Mouse (Mus musculus) forebrain, postnatal 0 days (tissue): ENCODE data around the gene Pdzd2. TPM values are rescaled to one million over a fixed set of nuclear protein-coding genes. Genes with fewer than 3 reads are reported as not detected.
A peak's percentile ranks its signal among the peaks of the same experiment; 100 is the strongest.

Source experiments
- ATAC-seq: fragments of 200-750 bp; cut with Nextera tagmentation; 2 replicates; pipeline ENCODE4 v1.8.0; 2017; ENCODE audit warnings: mild to moderate bottlenecking, moderate library complexity
- DNase-seq: peaks from one replicate; pipeline ENCODE4 v3.0.0-alpha.2; 2015
- H3K27ac ChIP-seq: fragments of 300-500 bp; sonication (generic); 2 replicates; pipeline ENCODE4 v1.5.1; 2014; ENCODE audit warnings: low read depth, mild to moderate bottlenecking, antibody characterized with exemption, low read length, moderate library complexity, mixed read lengths
- H3K27me3 ChIP-seq: fragments of 300-500 bp; sonication (generic); 2 replicates; pipeline ENCODE4 v1.6.1; 2014; ENCODE audit warnings: mild to moderate bottlenecking, low read length, mixed read lengths; ENCODE audit not compliant: insufficient read depth
- H3K36me3 ChIP-seq: fragments of 300-500 bp; sonication (generic); 2 replicates; pipeline ENCODE4 v1.6.1; 2014; ENCODE audit warnings: mild to moderate bottlenecking, moderate library complexity; ENCODE audit not compliant: insufficient read depth
- H3K4me1 ChIP-seq: fragments of 300-500 bp; sonication (generic); 2 replicates; pipeline ENCODE4 v1.6.1; 2014; ENCODE audit warnings: antibody characterized with exemption; ENCODE audit not compliant: insufficient read depth
- H3K4me2 ChIP-seq: fragments of 300-500 bp; sonication (generic); 2 replicates; pipeline ENCODE4 v1.6.1; 2014; ENCODE audit warnings: low read depth, mild to moderate bottlenecking, moderate library complexity
- H3K4me3 ChIP-seq: fragments of 300-500 bp; sonication (generic); 2 replicates; pipeline ENCODE4 v1.5.1; 2014; ENCODE audit warnings: low read depth, low read length, mixed read lengths
- H3K9ac ChIP-seq: fragments of 300-500 bp; sonication (generic); 2 replicates; pipeline ENCODE4 v1.6.1; 2014; ENCODE audit warnings: mild to moderate bottlenecking
- H3K9me3 ChIP-seq: fragments of 300-500 bp; sonication (generic); 2 replicates; pipeline ENCODE4 v1.6.1; 2016; ENCODE audit warnings: low read length
- CTCF ChIP-seq: sonication (generic); IDR thresholded peaks from 2 replicates; pipeline ENCODE4 v1.5.1; 2016; ENCODE audit warnings: antibody characterized with exemption, control low read depth, low read depth
- WGBS: fragments of 180-500 bp; shearing (Covaris S2); extraction: QIAGEN DNeasy Blood & Tissue Kit; methylation state at CpG from one replicate; pipeline ENCODE4 v1.1.7; 2014; 5-methylcytosine and 5-hydroxymethylcytosine counted together
- polyA plus RNA-seq: library from polyadenylated mRNA; unstranded; fragments of >200 nt; fragmentation: Nextera tagmentation; extraction: Ambion mirVana; gene quantifications from 2 replicates; pipeline ENCODE4 v1.2.1, GENCODE M21; 2015
- total RNA-seq: library from RNA; depleted of rRNA; stranded (reverse); fragments of >200 nt; gene quantifications from 2 replicates; pipeline ENCODE4 v1.2.3, GENCODE M21; 2014

The Pdzd2 gene
- total and polyA plus RNA-seq, 2 experiments from 2014 or later, result 9.4 to 18.9 TPM

DNA sequence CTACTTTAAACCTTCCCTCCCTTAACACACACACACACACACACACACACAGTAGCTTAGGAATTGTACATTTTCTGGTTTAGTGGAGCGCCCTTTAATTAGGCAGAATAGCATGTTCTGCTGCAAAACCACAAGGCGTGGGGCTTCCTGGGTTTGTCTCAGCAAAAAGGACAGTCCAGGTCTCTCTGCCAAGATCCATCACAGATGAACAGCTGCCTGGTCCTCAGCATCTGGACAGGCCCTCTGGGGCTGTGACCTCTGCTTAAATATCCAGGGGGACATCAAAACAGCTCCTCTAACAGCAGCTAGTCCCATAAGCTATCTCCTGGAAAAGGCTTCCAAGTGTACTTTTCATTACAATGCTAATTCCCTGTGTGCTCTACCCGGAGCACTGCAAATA lies 64.4 kb downstream of the Pdzd2 start:
- no peak for TF ChIP-seq CTCF
- WGBS, result 75% methylated on average over 3 of the region's 3 CpGs
- no peaks in the 10 kb centered on the region for H3K9me3 ChIP-seq
- H3K9ac ChIP-seq, result no peak overlapping the region
- H3K27ac ChIP-seq, result no peak overlapping the region
- no peaks in the 10 kb centered on the region for H3K4me1 ChIP-seq
- no peak overlapping the region for H3K4me2 ChIP-seq
- no peaks in the 10 kb centered on the region for H3K36me3 ChIP-seq
- no peaks in the 10 kb centered on the region; the same call in 1 of the 2 replicates for H3K27me3 ChIP-seq
- DNase-seq (no peak), ATAC-seq (no peak)
- no peak overlapping the region for H3K4me3 ChIP-seq

DNA sequence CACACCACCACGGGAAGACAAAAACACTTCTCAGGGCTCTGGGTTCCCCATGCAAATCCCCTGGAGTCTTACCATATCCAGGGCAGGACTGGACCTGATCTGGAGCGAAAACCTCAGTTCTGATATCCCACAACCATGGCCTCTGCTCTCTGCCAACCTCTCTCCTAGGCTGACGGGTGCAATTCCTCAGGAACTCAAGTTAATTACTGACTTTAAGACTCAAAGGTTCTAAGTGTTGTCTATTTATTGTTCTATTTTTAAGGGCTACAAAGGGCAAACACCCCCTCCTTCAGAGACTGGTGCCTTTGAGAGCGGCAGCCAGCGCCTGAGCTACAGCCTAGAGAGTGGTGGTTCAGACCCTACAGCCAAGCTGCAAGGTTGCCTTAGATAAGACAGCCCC lies 65.7 kb downstream of the Pdzd2 start:
- H3K36me3 ChIP-seq, result no peaks in the 10 kb centered on the region
- H3K27me3 ChIP-seq, result no peaks in the 10 kb centered on the region; the same call in 1 of the 2 replicates
- no peak overlapping the region for H3K27ac ChIP-seq
- no peaks in the 10 kb centered on the region for H3K9me3 ChIP-seq
- no peak for DNase-seq
- no peak for ATAC-seq
- TF ChIP-seq CTCF, result no peak
- H3K4me3 ChIP-seq, result no peak overlapping the region
- no peaks in the 10 kb centered on the region for H3K4me1 ChIP-seq
- no peak overlapping the region for H3K4me2 ChIP-seq
- 84% methylated on average over 5 of the region's 5 CpGs for WGBS
- no peak overlapping the region for H3K9ac ChIP-seq

- Histone ChIP-seq H3K27ac (no peak overlapping the region), H3K4me1 (no peaks in the 10 kb centered on the region), H3K9me3 (no peaks in the 10 kb centered on the region), H3K36me3 (no peaks in the 10 kb centered on the region), H3K9ac (no peak overlapping the region), H3K4me3 (no peak overlapping the region), H3K27me3 (no peaks in the 10 kb centered on the region), H3K4me2 (no peak overlapping the region)
- no peak for TF ChIP-seq CTCF
- DNase-seq (no peak), ATAC-seq (no peak)
- whole genome bisulfite sequencing, result 55% methylated on average over 21 of the region's 21 CpGs
Observed at GRCm38 (mm10) chr15:12667760-12668520, 71.8 kb downstream of the Pdzd2 start.

DNA sequence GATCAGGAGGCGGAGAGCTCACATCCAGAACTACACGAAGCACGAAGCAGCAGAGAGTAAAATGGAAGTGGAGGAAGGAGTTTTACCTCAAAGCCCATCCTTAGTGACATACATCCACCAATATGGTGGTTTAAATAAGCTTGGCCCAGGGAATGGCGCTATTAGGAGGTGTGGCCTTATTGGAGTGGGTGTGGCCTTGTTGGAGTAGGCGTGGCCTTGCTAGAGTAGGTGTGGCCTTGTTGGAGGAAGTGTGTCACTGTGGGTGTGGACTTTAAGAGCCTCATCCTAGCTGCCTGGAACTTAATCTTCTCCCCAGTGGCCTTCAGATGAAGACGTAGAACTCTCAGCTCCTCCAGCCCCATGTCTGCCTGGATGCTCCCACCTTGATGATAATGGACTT lies 73.8 kb downstream of the Pdzd2 start:
- Histone ChIP-seq H3K4me3 (no peak overlapping the region), H3K27me3 (no peaks in the 10 kb centered on the region), H3K4me2 (no peak overlapping the region), H3K27ac (no peak overlapping the region), H3K9me3 (no peaks in the 10 kb centered on the region), H3K4me1 (no peaks in the 10 kb centered on the region), H3K36me3 (no peaks in the 10 kb centered on the region), H3K9ac (no peak overlapping the region)
- 93% methylated on average over 6 of the region's 6 CpGs for WGBS
- no peak for TF ChIP-seq CTCF
- ATAC-seq, result no peak
- no peak for DNase-seq

- WGBS, result 89% methylated on average over 9 of the region's 9 CpGs
- no peak overlapping the region for H3K9ac ChIP-seq
- DNase-seq (no peak), ATAC-seq (no peak)
- H3K9me3 ChIP-seq, result no peaks in the 10 kb centered on the region
- TF ChIP-seq CTCF, result no peak
- no peaks in the 10 kb centered on the region for H3K36me3 ChIP-seq
- no peaks in the 10 kb centered on the region for H3K4me1 ChIP-seq
- H3K4me2 ChIP-seq, result no peak overlapping the region
- no peak overlapping the region for H3K4me3 ChIP-seq
- H3K27ac ChIP-seq, result no peak overlapping the region
- H3K27me3 ChIP-seq, result no peaks in the 10 kb centered on the region
Observed at GRCm38 (mm10) chr15:12663351-12663750, 76.4 kb downstream of the Pdzd2 start.

GRCm38 (mm10) chr15:12660320-12660719 lies 79.4 kb downstream of the Pdzd2 start:
- no peaks in the 10 kb centered on the region for H3K36me3 ChIP-seq
- no peak overlapping the region for H3K9ac ChIP-seq
- ATAC-seq, result peak; percentile 77
- H3K4me3 ChIP-seq, result no peak overlapping the region
- no peak for TF ChIP-seq CTCF
- 75% methylated on average over 9 of the region's 9 CpGs for WGBS
- H3K9me3 ChIP-seq, result no peaks in the 10 kb centered on the region
- H3K27ac ChIP-seq, result no peak overlapping the region
- no peaks in the 10 kb centered on the region for H3K27me3 ChIP-seq
- DNase-seq, result no peak
- no peaks in the 10 kb centered on the region for H3K4me1 ChIP-seq
- no peak overlapping the region for H3K4me2 ChIP-seq

DNA sequence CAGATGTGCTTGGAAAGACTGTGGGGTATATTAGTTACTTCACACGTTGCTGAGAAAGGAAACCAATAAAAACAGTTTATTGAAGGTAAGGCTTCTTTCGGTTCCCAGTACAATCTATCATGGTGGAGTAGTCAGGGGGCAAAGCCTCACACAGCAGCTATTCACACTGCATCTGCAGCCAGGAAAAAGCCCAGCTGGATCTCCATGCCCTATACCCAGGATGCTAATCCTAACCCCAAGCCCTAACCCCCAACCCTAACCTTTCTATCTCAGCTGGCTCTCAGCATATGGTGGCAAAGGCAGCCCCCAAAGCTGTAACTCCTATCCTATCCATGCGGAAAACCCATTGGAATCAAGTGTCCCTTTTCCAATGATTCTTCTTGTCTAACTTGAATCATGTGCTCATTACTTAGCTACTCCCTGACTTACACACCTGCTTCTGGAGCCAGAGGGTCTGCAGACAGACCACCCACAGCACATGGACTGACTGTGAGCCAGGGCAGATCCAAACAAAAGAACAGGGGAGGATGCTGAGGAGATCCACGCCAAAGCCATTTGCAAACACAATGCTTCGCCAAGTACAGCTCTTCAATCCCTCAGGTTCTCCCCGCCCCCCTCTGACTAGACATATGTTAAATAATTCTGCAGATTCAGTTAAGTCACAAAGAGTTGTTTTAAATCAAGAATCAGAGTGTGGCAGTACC lies 83.6 kb downstream of the Pdzd2 start:
- ATAC-seq (no peak), DNase-seq (no peak)
- Histone ChIP-seq H3K27me3 (no peaks in the 10 kb centered on the region), H3K4me3 (no peak overlapping the region), H3K4me1 (no peaks in the 10 kb centered on the region), H3K27ac (no peak overlapping the region), H3K36me3 (no peaks in the 10 kb centered on the region), H3K9ac (no peak overlapping the region), H3K9me3 (no peaks in the 10 kb centered on the region), H3K4me2 (no peak overlapping the region)
- no peak for TF ChIP-seq CTCF
- WGBS, result 81% methylated on average over 6 of the region's 6 CpGs
